ENCODE assay signal across 11 mouse cellular contexts in the genomic region with DNA sequence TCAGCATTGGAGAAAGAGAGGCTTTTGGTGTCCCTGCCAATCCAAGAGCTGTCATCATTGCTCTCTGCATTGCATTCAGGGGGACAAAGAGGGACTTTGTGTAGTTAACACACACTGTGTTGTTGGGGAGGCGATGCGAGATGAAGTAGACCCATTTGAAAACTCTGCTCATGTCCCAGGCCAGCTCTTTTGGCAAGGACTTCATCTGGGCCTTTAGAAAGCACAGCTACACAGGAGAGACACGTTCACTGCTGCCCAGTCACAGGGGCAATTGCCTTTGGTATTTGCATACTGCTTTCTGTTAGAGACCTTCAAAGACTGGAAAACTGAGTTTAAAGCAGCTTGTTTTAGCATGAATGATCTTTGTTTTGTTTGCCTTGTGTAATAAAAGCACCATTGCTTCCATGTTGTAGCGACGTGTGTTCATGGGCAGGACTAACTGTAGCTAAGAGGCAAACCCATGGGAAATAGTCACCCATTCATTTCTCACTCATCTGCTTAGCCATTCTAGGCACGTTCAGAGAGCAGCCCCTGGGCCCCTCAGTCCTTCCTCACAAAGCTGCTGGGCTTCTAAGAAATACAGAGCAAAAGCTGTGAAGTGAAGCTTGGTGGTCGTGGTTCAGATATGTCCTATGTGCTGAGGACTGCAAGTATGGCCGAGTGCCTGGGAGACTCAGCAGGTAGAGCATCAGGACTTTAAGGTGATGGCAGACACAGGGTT.
DNase-seq lines count a peak whose midpoint lies in the region; ATAC-seq and TF ChIP-seq lines count a peak whose summit lies in the region.
"Had no signal": no experiment of that assay in that cellular context is flagged by ENCODE, and none has a peak within 500 bp of the region (broad histone marks: within the 10 kb centered on the region; RNA-seq: fewer than 3 reads in every experiment).

No protein-coding gene starts in this region.

- no peak for TF ChIP-seq POLR2A in CH12.LX (IDR thresholded peaks at IDR 0.05; ENCODE audit: low read depth, low read length)

- H3K36me3 ChIP-seq in CH12.LX (replicated peaks in 1 of 2; ENCODE audit: control insufficient read depth in 1 of 2, insufficient read depth in 1 of 2, low read length in 1 of 2) = no peaks in the 10 kb centered on the region
- H3K36me3 ChIP-seq in forebrain, embryonic 10.5 days (replicated peaks) = no peaks in the 10 kb centered on the region
- H3K36me3 ChIP-seq in hindbrain, embryonic 15.5 days = no peaks in the 10 kb centered on the region
- no peaks in the 10 kb centered on the region for H3K36me3 ChIP-seq in midbrain, embryonic 11.5 days (ENCODE audit: control insufficient read depth, insufficient read depth, low read length)
- H3K36me3 ChIP-seq in liver, postnatal 0 days (replicated peaks; ENCODE audit: insufficient read depth, low read length) = no peaks in the 10 kb centered on the region
- H3K36me3 ChIP-seq: embryonic facial prominence, embryonic 12.5 days; liver, embryonic 15.5 days had no signal

- TF ChIP-seq CTCF in CH12.LX (conservative IDR thresholded peaks at IDR 0.05 in 1 of 2, IDR thresholded peaks at IDR 0.05 in 1 of 2; ENCODE audit: low read depth in 2 of 2, low read length in 2 of 2) = no peak
- TF ChIP-seq CTCF in liver, postnatal 0 days (IDR thresholded peaks at IDR 0.05; ENCODE audit: low read depth) = no peak

- peak; percentile 88 for ATAC-seq in hindbrain, embryonic 15.5 days (ENCODE audit: low FRiP score, low read depth)
- peak; percentile 78 for ATAC-seq in midbrain, embryonic 11.5 days (ENCODE audit: low FRiP score)
- ATAC-seq in liver, postnatal 0 days = no peak

- H3K27me3 ChIP-seq in CH12.LX (replicated peaks) = peaks cover 85% of the 10 kb centered on the region
- no peaks in the 10 kb centered on the region for H3K27me3 ChIP-seq in forebrain, embryonic 10.5 days (ENCODE audit: poor library complexity, severe bottlenecking)
- H3K27me3 ChIP-seq in hindbrain, embryonic 15.5 days = no peaks in the 10 kb centered on the region
- no peaks in the 10 kb centered on the region for H3K27me3 ChIP-seq in midbrain, embryonic 11.5 days (ENCODE audit: control insufficient read depth, insufficient read depth, low read length)
- H3K27me3 ChIP-seq in liver, postnatal 0 days (ENCODE audit: insufficient read depth, low read length) = no peaks in the 10 kb centered on the region
- H3K27me3 ChIP-seq: embryonic facial prominence, embryonic 12.5 days; liver, embryonic 15.5 days had no signal

- 84% methylated on average over 8 of the region's 8 CpGs for WGBS in forebrain, embryonic 10.5 days
- WGBS in hindbrain, embryonic 15.5 days = 47% methylated on average over 8 of the region's 8 CpGs
- WGBS in midbrain, embryonic 11.5 days = 68% methylated on average over 8 of the region's 8 CpGs
- WGBS in liver, postnatal 0 days (ENCODE audit: insufficient replicate concordance) = 72% methylated on average over 8 of the region's 8 CpGs

- no peaks in the 10 kb centered on the region for H3K4me1 ChIP-seq in CH12.LX (ENCODE audit: control insufficient read depth in 1 of 2, insufficient read depth in 2 of 2)
- H3K4me1 ChIP-seq in forebrain, embryonic 10.5 days = peaks cover 9% of the 10 kb centered on the region; the same call in 1 of the 2 replicates
- H3K4me1 ChIP-seq in hindbrain, embryonic 15.5 days (replicated peaks) = no peaks in the 10 kb centered on the region
- H3K4me1 ChIP-seq in midbrain, embryonic 11.5 days (ENCODE audit: control insufficient read depth, insufficient read depth, low read length) = peaks cover 9% of the 10 kb centered on the region; the same call in 1 of the 2 replicates
- H3K4me1 ChIP-seq in liver, postnatal 0 days (ENCODE audit: insufficient read depth) = no peaks in the 10 kb centered on the region
- H3K4me1 ChIP-seq: embryonic facial prominence, embryonic 12.5 days; liver, embryonic 15.5 days had no signal

- DNase-seq in CH12.LX (ENCODE audit: extremely low read depth) = no peak
- no peak for DNase-seq in forebrain, embryonic 10.5 days (ENCODE audit: extremely low spot score, low spot score)
- DNase-seq in midbrain, embryonic 11.5 days (ENCODE audit: low spot score, missing footprints) = peak; percentile 87
- DNase-seq in urinary bladder, postnatal 10 days (ENCODE audit: low spot score) = no peak
- no peak for DNase-seq in thymus, postnatal 36 days
- DNase-seq in liver, postnatal 0 days = no peak
- DNase-seq: heart, postnatal 4 days; thymus, adult 2 months had no signal

- H3K79me2 ChIP-seq in CH12.LX (replicated peaks; ENCODE audit: control insufficient read depth, extremely low read depth, insufficient read depth, poor library complexity, severe bottlenecking) = no peaks in the 10 kb centered on the region

- no peak overlapping the region for H3K9ac ChIP-seq in CH12.LX (ENCODE audit: insufficient read depth, low read depth)
- no peak overlapping the region for H3K9ac ChIP-seq in hindbrain, embryonic 15.5 days
- H3K9ac ChIP-seq in midbrain, embryonic 11.5 days (ENCODE audit: low read length) = no peak overlapping the region
- no peak overlapping the region for H3K9ac ChIP-seq in liver, postnatal 0 days (replicated peaks)
- H3K9ac ChIP-seq: embryonic facial prominence, embryonic 12.5 days; liver, embryonic 15.5 days had no signal

- H3K9me3 ChIP-seq in CH12.LX (replicated peaks; ENCODE audit: low read length) = peaks cover 4% of the 10 kb centered on the region
- no peaks in the 10 kb centered on the region for H3K9me3 ChIP-seq in forebrain, embryonic 10.5 days
- H3K9me3 ChIP-seq in hindbrain, embryonic 15.5 days = no peaks in the 10 kb centered on the region
- no peaks in the 10 kb centered on the region for H3K9me3 ChIP-seq in midbrain, embryonic 11.5 days (ENCODE audit: control insufficient read depth, low read length)
- H3K9me3 ChIP-seq in liver, postnatal 0 days (ENCODE audit: low read length) = no peaks in the 10 kb centered on the region
- H3K9me3 ChIP-seq: embryonic facial prominence, embryonic 12.5 days; liver, embryonic 15.5 days had no signal

- no peak overlapping the region for H3K4me2 ChIP-seq in CH12.LX (ENCODE audit: insufficient read depth, low read depth, poor library complexity, severe bottlenecking)
- H3K4me2 ChIP-seq in hindbrain, embryonic 15.5 days = no peak overlapping the region
- no peak overlapping the region for H3K4me2 ChIP-seq in midbrain, embryonic 11.5 days
- H3K4me2 ChIP-seq in liver, postnatal 0 days (ENCODE audit: low read depth, low read length) = no peak overlapping the region
- H3K4me2 ChIP-seq: embryonic facial prominence, embryonic 12.5 days; liver, embryonic 15.5 days had no signal

- no peak for TF ChIP-seq RAD21 in CH12.LX (IDR thresholded peaks at IDR 0.05; ENCODE audit: low read depth, low read length)

- H3K27ac ChIP-seq in CH12.LX (ENCODE audit: insufficient read depth, low read depth) = no peak overlapping the region
- H3K27ac ChIP-seq in forebrain, embryonic 10.5 days = peak overlapping the region; percentile 59; the same call in 1 of the 2 replicates
- peak overlapping the region; percentile 75 for H3K27ac ChIP-seq in hindbrain, embryonic 15.5 days (replicated peaks)
- H3K27ac ChIP-seq in midbrain, embryonic 11.5 days (ENCODE audit: low read depth, low read length) = no peak overlapping the region
- no peak overlapping the region for H3K27ac ChIP-seq in liver, postnatal 0 days (ENCODE audit: low read depth)
- H3K27ac ChIP-seq: embryonic facial prominence, embryonic 12.5 days; liver, embryonic 15.5 days had no signal

- TF ChIP-seq EP300 in CH12.LX (IDR thresholded peaks at IDR 0.05; ENCODE audit: low read length) = no peak
- no peak for TF ChIP-seq EP300 in liver, postnatal 0 days (IDR thresholded peaks at IDR 0.05; ENCODE audit: low read depth)

- dilution Hi-C loops in CH12.LX (cut with MboI; ENCODE audit: extremely low pct_ligation_motif_present, extremely low pct_unique_long_range_greater_than_20kb, low sequenced_read_pairs) = no loop called here

- H3K4me3 ChIP-seq in CH12.LX (replicated peaks in 1 of 3; ENCODE audit: low read depth in 2 of 3, low read length in 2 of 3, poor library complexity in 1 of 3) = no peak overlapping the region
- H3K4me3 ChIP-seq in forebrain, embryonic 10.5 days = no peak overlapping the region
- no peak overlapping the region for H3K4me3 ChIP-seq in hindbrain, embryonic 15.5 days
- H3K4me3 ChIP-seq in midbrain, embryonic 11.5 days (ENCODE audit: low read depth, low read length) = no peak overlapping the region
- H3K4me3 ChIP-seq in liver, postnatal 0 days (ENCODE audit: low read depth, low read length) = no peak overlapping the region
- H3K4me3 ChIP-seq: embryonic facial prominence, embryonic 12.5 days; liver, embryonic 15.5 days had no signal

- in situ Hi-C loops in CH12.LX (cut with MboI; ENCODE audit: low pct_ligation_motif_present, low pct_unique_long_range_greater_than_20kb, low sequenced_read_pairs) = loop anchor here (10.0 kb wide), 1 partner anchor 439 kb away; no protein-coding TSS in a partner anchor

TF ChIP-seq in CH12.LX, 34 proteins besides CTCF, POLR2A, EP300 and RAD21:
- TF ChIP-seq MAFK (IDR thresholded peaks at IDR 0.05; ENCODE audit: insufficient replicate concordance, low read length) (no peak), BHLHE40 (IDR thresholded peaks at IDR 0.05; ENCODE audit: low read depth, low read length) (peak; percentile 41)
TF ChIP-seq in CH12.LX: peak in this region for 1.

Comparison
In these comparisons a context has a peak if more than half of its experiments do, and no peak if none do; other contexts are left out.
1. H3K27ac ChIP-seq: peak in forebrain, embryonic 10.5 days (single experiment) and hindbrain, embryonic 15.5 days (single experiment); none in CH12.LX (single experiment), midbrain, embryonic 11.5 days (single experiment) and liver, postnatal 0 days (single experiment).